Mouse (Mus musculus) forebrain, embryonic 13.5 days (tissue): ENCODE results near the gene Ppm1l. TPM values are rescaled to one million over a fixed set of nuclear protein-coding genes. Genes with fewer than 3 reads are reported as not detected.
"Not testable (repeated sequence)": the region's sequence is repeated elsewhere in the genome, so short reads cannot be mapped to it uniquely, and the experiment has no call there.

Experiments used
- ATAC-seq: fragments of 200-750 bp; cut with Nextera tagmentation; 2 replicates; pipeline ENCODE4 v1.8.0; 2017
- H3K27ac ChIP-seq: fragments of 300-500 bp; sonication (generic); 2 replicates; pipeline ENCODE4 v1.5.1; 2015; ENCODE audit warnings: inconsistent platforms, mild to moderate bottlenecking, moderate library complexity
- H3K27me3 ChIP-seq: fragments of 300-500 bp; sonication (generic); 2 replicates; pipeline ENCODE4 v1.6.1; 2015; ENCODE audit warnings: mild to moderate bottlenecking, inconsistent platforms
- H3K36me3 ChIP-seq: fragments of 300-500 bp; sonication (generic); 2 replicates; pipeline ENCODE4 v1.6.1; 2015; ENCODE audit warnings: mild to moderate bottlenecking, inconsistent platforms; ENCODE audit not compliant: poor library complexity, severe bottlenecking
- H3K4me1 ChIP-seq: fragments of 300-500 bp; sonication (generic); 2 replicates; pipeline ENCODE4 v1.6.1; 2015; ENCODE audit warnings: inconsistent platforms
- H3K4me2 ChIP-seq: fragments of 300-500 bp; sonication (generic); 2 replicates; pipeline ENCODE4 v1.6.1; 2015; ENCODE audit warnings: inconsistent platforms, mild to moderate bottlenecking, moderate library complexity
- H3K4me3 ChIP-seq: fragments of 300-500 bp; sonication (generic); 2 replicates; pipeline ENCODE4 v1.5.1; 2015; ENCODE audit warnings: mild to moderate bottlenecking, inconsistent platforms
- H3K9ac ChIP-seq: fragments of 300-500 bp; sonication (generic); 2 replicates; pipeline ENCODE4 v1.6.1; 2015; ENCODE audit warnings: mild to moderate bottlenecking, inconsistent platforms
- H3K9me3 ChIP-seq: fragments of 300-500 bp; sonication (generic); replicated peaks from 2 replicates; pipeline ENCODE4 v1.6.1; 2016; ENCODE audit warnings: inconsistent platforms
- WGBS: fragments of 180-500 bp; shearing (Covaris S2); methylation state at CpG from one replicate; pipeline ENCODE4 v1.1.7; 2015; 5-methylcytosine and 5-hydroxymethylcytosine counted together
- polyA plus RNA-seq: library from polyadenylated mRNA; unstranded; fragments of >200 nt; fragmentation: Nextera tagmentation; extraction: Ambion mirVana; gene quantifications from 2 replicates; pipeline ENCODE4 v1.2.1, GENCODE M21; 2015

The Ppm1l gene
- polyA plus RNA-seq, 1 experiment from 2014 or later, result 21.1 TPM

GRCm38 (mm10) chr3:69391834-69392233 lies 75.2 kb downstream of the Ppm1l start:
- H3K9me3 ChIP-seq, H3K27ac ChIP-seq, H3K4me1 ChIP-seq, H3K27me3 ChIP-seq, H3K9ac ChIP-seq, H3K36me3 ChIP-seq, H3K4me2 ChIP-seq, ATAC-seq, H3K4me3 ChIP-seq: not testable (repeated sequence)
- WGBS, result 92% methylated on average over 10 of the region's 10 CpGs

- Histone ChIP-seq H3K4me1 (no peaks in the 10 kb centered on the region; the same call in 1 of the 2 replicates), H3K27me3 (no peaks in the 10 kb centered on the region), H3K9me3 (no peaks in the 10 kb centered on the region), H3K4me2 (no peak overlapping the region), H3K36me3 (0 out of 2 replicates have a peak, but pooled peaks cover 3% of the 10 kb centered on the region), H3K27ac (no peak overlapping the region), H3K9ac (no peak overlapping the region), H3K4me3 (no peak overlapping the region)
- WGBS, result 80% methylated on average over 5 of the region's 5 CpGs
- no peak for ATAC-seq
Measured at GRCm38 (mm10) chr3:69392298-69392697, 75.6 kb downstream of the Ppm1l start.

- H3K27ac ChIP-seq, result no peak overlapping the region
- 93% methylated on average over 9 of the region's 9 CpGs for WGBS
- H3K27me3 ChIP-seq, result no peaks in the 10 kb centered on the region
- ATAC-seq, result no peak
- no peaks in the 10 kb centered on the region for H3K9me3 ChIP-seq
- H3K4me2 ChIP-seq, result no peak overlapping the region
- no peaks in the 10 kb centered on the region; the same call in 1 of the 2 replicates for H3K4me1 ChIP-seq
- H3K9ac ChIP-seq, result no peak overlapping the region
- 0 out of 2 replicates have a peak, but pooled peaks cover 3% of the 10 kb centered on the region for H3K36me3 ChIP-seq
- H3K4me3 ChIP-seq, result no peak overlapping the region
Measured at GRCm38 (mm10) chr3:69393079-69393478, 76.4 kb downstream of the Ppm1l start.

GRCm38 (mm10) chr3:69393991-69394390 lies 77.3 kb downstream of the Ppm1l start:
- Histone ChIP-seq H3K9me3 (no peaks in the 10 kb centered on the region), H3K4me2 (no peak overlapping the region), H3K27ac (no peak overlapping the region), H3K4me3 (no peak overlapping the region), H3K4me1 (no peaks in the 10 kb centered on the region; the same call in 1 of the 2 replicates), H3K27me3 (no peaks in the 10 kb centered on the region), H3K36me3 (0 out of 2 replicates have a peak, but pooled peaks cover 3% of the 10 kb centered on the region), H3K9ac (no peak overlapping the region)
- WGBS, result 87% methylated on average over 3 of the region's 3 CpGs
- ATAC-seq, result no peak

GRCm38 (mm10) chr3:69395084-69395483 lies 78.4 kb downstream of the Ppm1l start:
- H3K36me3 ChIP-seq, result no peaks in the 10 kb centered on the region
- WGBS, result 83% methylated on average over 5 of the region's 5 CpGs
- no peaks in the 10 kb centered on the region for H3K27me3 ChIP-seq
- ATAC-seq, result no peak
- no peak overlapping the region for H3K27ac ChIP-seq
- no peak overlapping the region for H3K4me2 ChIP-seq
- H3K9ac ChIP-seq, result no peak overlapping the region
- H3K4me3 ChIP-seq, result no peak overlapping the region
- no peaks in the 10 kb centered on the region for H3K9me3 ChIP-seq
- H3K4me1 ChIP-seq, result no peaks in the 10 kb centered on the region; the same call in 1 of the 2 replicates

GRCm38 (mm10) chr3:69397733-69398132 lies 81.1 kb downstream of the Ppm1l start:
- Histone ChIP-seq H3K4me3 (no peak overlapping the region), H3K4me1 (no peaks in the 10 kb centered on the region; the same call in 1 of the 2 replicates), H3K27ac (no peak overlapping the region), H3K36me3 (no peaks in the 10 kb centered on the region), H3K9me3 (no peaks in the 10 kb centered on the region), H3K9ac (no peak overlapping the region), H3K4me2 (no peak overlapping the region), H3K27me3 (no peaks in the 10 kb centered on the region)
- no peak for ATAC-seq
- WGBS, result 68% methylated on average over 5 of the region's 5 CpGs

- 85% methylated on average over 6 of the region's 6 CpGs for WGBS
- H3K36me3 ChIP-seq, result no peaks in the 10 kb centered on the region
- no peak overlapping the region for H3K4me2 ChIP-seq
- no peak overlapping the region for H3K9ac ChIP-seq
- no peak overlapping the region for H3K4me3 ChIP-seq
- H3K4me1 ChIP-seq, result no peaks in the 10 kb centered on the region
- H3K27me3 ChIP-seq, result no peaks in the 10 kb centered on the region
- H3K27ac ChIP-seq, result no peak overlapping the region
- no peak for ATAC-seq
- H3K9me3 ChIP-seq, result no peaks in the 10 kb centered on the region
Measured at GRCm38 (mm10) chr3:69399336-69399735, 82.7 kb downstream of the Ppm1l start.

GRCm38 (mm10) chr3:69403196-69403595 lies 86.5 kb downstream of the Ppm1l start:
- no peak overlapping the region for H3K4me3 ChIP-seq
- 91% methylated on average over 5 of the region's 5 CpGs for WGBS

GRCm38 (mm10) chr3:69406210-69406895 lies 89.7 kb downstream of the Ppm1l start:
- no peak overlapping the region for H3K27ac ChIP-seq
- WGBS, result 45% methylated on average over 5 of the region's 5 CpGs
- no peaks in the 10 kb centered on the region for H3K36me3 ChIP-seq
- H3K4me3 ChIP-seq, result no peak overlapping the region
- H3K27me3 ChIP-seq, result no peaks in the 10 kb centered on the region
- H3K9me3 ChIP-seq, result no peaks in the 10 kb centered on the region
- H3K4me1 ChIP-seq, result peaks cover 20% of the 10 kb centered on the region
- no peak overlapping the region for H3K4me2 ChIP-seq
- H3K9ac ChIP-seq, result no peak overlapping the region
- peak; percentile 76; the same call in 1 of the 2 replicates for ATAC-seq

More at GRCm38 (mm10) chr3:69403196-69403595, 86.5 kb downstream of the Ppm1l start:
- no peak for ATAC-seq
- Histone ChIP-seq H3K9ac (no peak overlapping the region), H3K27me3 (no peaks in the 10 kb centered on the region), H3K27ac (no peak overlapping the region), H3K36me3 (no peaks in the 10 kb centered on the region), H3K4me1 (peaks cover 9% of the 10 kb centered on the region), H3K4me2 (no peak overlapping the region), H3K9me3 (no peaks in the 10 kb centered on the region)

GRCm38 (mm10) chr3:69408064-69408463 lies 91.4 kb downstream of the Ppm1l start:
- Histone ChIP-seq H3K4me2 (no peak overlapping the region), H3K4me1 (peaks cover 20% of the 10 kb centered on the region), H3K36me3 (no peaks in the 10 kb centered on the region), H3K27me3 (no peaks in the 10 kb centered on the region), H3K4me3 (no peak overlapping the region), H3K9me3 (no peaks in the 10 kb centered on the region), H3K27ac (no peak overlapping the region), H3K9ac (no peak overlapping the region)
- ATAC-seq, result no peak
- 89% methylated on average over 3 of the region's 3 CpGs for WGBS

GRCm38 (mm10) chr3:69416112-69416511 lies 99.5 kb downstream of the Ppm1l start:
- no peak overlapping the region for H3K4me2 ChIP-seq
- ATAC-seq, result no peak
- 90% methylated on average over 6 of the region's 6 CpGs for WGBS
- H3K9ac ChIP-seq, result no peak overlapping the region
- no peak overlapping the region for H3K4me3 ChIP-seq
- no peak overlapping the region for H3K27ac ChIP-seq
- H3K4me1 ChIP-seq, result no peaks in the 10 kb centered on the region
- H3K27me3 ChIP-seq, result no peaks in the 10 kb centered on the region
- no peaks in the 10 kb centered on the region for H3K9me3 ChIP-seq
- H3K36me3 ChIP-seq, result no peaks in the 10 kb centered on the region

GRCm38 (mm10) chr3:69422741-69423140 lies 106.1 kb downstream of the Ppm1l start:
- Histone ChIP-seq H3K4me3 (no peak overlapping the region), H3K9ac (no peak overlapping the region), H3K4me2 (no peak overlapping the region), H3K4me1 (peaks cover 7% of the 10 kb centered on the region), H3K27me3 (no peaks in the 10 kb centered on the region), H3K9me3 (0 out of 2 replicates have a peak, but pooled peaks cover 7% of the 10 kb centered on the region), H3K36me3 (no peaks in the 10 kb centered on the region), H3K27ac (no peak overlapping the region)
- WGBS, result 70% methylated on average over 3 of the region's 3 CpGs
- no peak for ATAC-seq

- H3K36me3 ChIP-seq, result no peaks in the 10 kb centered on the region
- no peak overlapping the region for H3K9ac ChIP-seq
- H3K27ac ChIP-seq, result no peak overlapping the region
- no peak overlapping the region for H3K4me3 ChIP-seq
- peak; percentile 52 for ATAC-seq
- 48% methylated on average over 4 of the region's 4 CpGs for WGBS
- H3K4me2 ChIP-seq, result no peak overlapping the region
- no peaks in the 10 kb centered on the region for H3K27me3 ChIP-seq
- 0 out of 2 replicates have a peak, but pooled peaks cover 7% of the 10 kb centered on the region for H3K9me3 ChIP-seq
- H3K4me1 ChIP-seq, result peaks cover 13% of the 10 kb centered on the region
Measured at GRCm38 (mm10) chr3:69423371-69423770, 106.7 kb downstream of the Ppm1l start.
